Mouse (Mus musculus) limb, embryonic 10.5 days (tissue): ENCODE measurements around the gene Nptn. TPM values are rescaled to one million over a fixed set of nuclear protein-coding genes. Genes with fewer than 3 reads are reported as not detected.

Experiments
- DNase-seq: peaks from one replicate; pipeline ENCODE4 v3.0.0-alpha.2; 2017; ENCODE audit warnings: low spot score
- H3K27ac ChIP-seq: fragments of 300-500 bp; sonication (generic); 2 replicates; pipeline ENCODE4 v1.5.1; 2016; ENCODE audit warnings: mild to moderate bottlenecking
- H3K27me3 ChIP-seq: fragments of 300-500 bp; sonication (generic); 2 replicates; pipeline ENCODE4 v1.6.1; 2016; ENCODE audit warnings: low read depth, mild to moderate bottlenecking; ENCODE audit not compliant: poor library complexity, severe bottlenecking
- H3K36me3 ChIP-seq: fragments of 300-500 bp; sonication (generic); 2 replicates; pipeline ENCODE4 v1.6.1; 2016; ENCODE audit warnings: mild to moderate bottlenecking, moderate library complexity
- H3K4me1 ChIP-seq: fragments of 300-500 bp; sonication (generic); 2 replicates; pipeline ENCODE4 v1.6.1; 2016
- H3K4me3 ChIP-seq: fragments of 300-500 bp; sonication (generic); 2 replicates; pipeline ENCODE4 v1.5.1; 2016; ENCODE audit warnings: mild to moderate bottlenecking, moderate library complexity
- H3K9me3 ChIP-seq: fragments of 300-500 bp; sonication (generic); replicated peaks from 2 replicates; pipeline ENCODE4 v1.6.1; 2016; ENCODE audit warnings: mild to moderate bottlenecking
- WGBS: fragments of 180-500 bp; shearing (Covaris S2); methylation state at CpG from one replicate; pipeline ENCODE4 v1.1.7; 2016; 5-methylcytosine and 5-hydroxymethylcytosine counted together
- polyA plus RNA-seq: library from polyadenylated mRNA; unstranded; fragments of >200 nt; fragmentation: Nextera tagmentation; extraction: Ambion mirVana; gene quantifications from 2 replicates; pipeline ENCODE4 v1.2.1, GENCODE M21; 2016

Nptn gene
- polyA plus RNA-seq, 1 experiment from 2014 or later, result 50.5 TPM

DNA sequence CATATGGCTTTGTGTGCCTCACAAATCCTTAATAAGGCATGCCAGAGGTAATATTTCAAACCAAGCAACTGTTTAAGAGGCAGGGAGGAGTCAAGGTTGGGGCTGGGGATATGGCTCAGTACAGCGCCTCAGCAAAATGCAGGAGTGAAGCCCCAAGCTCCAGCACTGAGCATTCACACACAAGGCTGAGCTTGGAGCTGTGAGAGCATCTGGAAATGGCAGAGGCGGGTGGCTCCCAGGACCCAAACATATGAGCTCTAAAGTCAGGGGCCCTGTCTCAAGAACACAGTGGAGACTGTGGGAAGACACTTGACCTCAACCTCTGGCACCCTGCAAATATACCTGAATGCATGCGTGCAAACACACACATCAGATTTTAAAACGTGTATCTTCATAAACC lies 106.0 kb downstream of the Nptn start:
- no peaks in the 10 kb centered on the region for H3K9me3 ChIP-seq
- H3K36me3 ChIP-seq, result no peaks in the 10 kb centered on the region
- DNase-seq, result no peak
- H3K4me1 ChIP-seq, result peaks cover 17% of the 10 kb centered on the region
- no peaks in the 10 kb centered on the region for H3K27me3 ChIP-seq
- peak overlapping the region; percentile 50; the same call in 1 of the 2 replicates for H3K27ac ChIP-seq
- H3K4me3 ChIP-seq, result no peak overlapping the region
- 79% methylated on average over 4 of the region's 4 CpGs for WGBS

DNA sequence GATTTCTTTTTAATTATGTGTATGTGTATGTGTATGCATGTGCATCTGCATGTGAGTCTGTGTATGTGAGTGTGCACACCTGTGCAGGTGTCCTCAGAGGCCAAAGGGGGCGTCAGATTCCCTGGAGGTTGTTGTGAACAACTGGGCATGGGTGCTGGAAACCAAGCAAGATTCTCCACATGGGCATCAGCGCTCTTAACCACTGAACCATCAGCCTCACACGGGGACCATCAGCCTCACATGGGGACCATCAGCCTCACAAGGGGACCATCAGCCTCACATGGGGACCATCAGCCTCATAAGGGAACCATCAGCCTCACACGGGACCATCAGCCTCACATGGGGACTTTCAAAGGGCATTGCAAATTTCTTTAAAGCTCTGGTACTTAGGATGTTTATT lies 108.7 kb downstream of the Nptn start:
- DNase-seq, result no peak
- Histone ChIP-seq H3K9me3 (no peaks in the 10 kb centered on the region), H3K4me1 (peaks cover 17% of the 10 kb centered on the region), H3K36me3 (no peaks in the 10 kb centered on the region), H3K4me3 (no peak overlapping the region), H3K27ac (no peak overlapping the region), H3K27me3 (no peaks in the 10 kb centered on the region)
- 84% methylated on average over 4 of the region's 4 CpGs for WGBS

- H3K36me3 ChIP-seq, result no peaks in the 10 kb centered on the region
- no peak for DNase-seq
- peaks cover 17% of the 10 kb centered on the region for H3K4me1 ChIP-seq
- no peak overlapping the region for H3K27ac ChIP-seq
- 68% methylated on average over 7 of the region's 7 CpGs for WGBS
- H3K27me3 ChIP-seq, result no peaks in the 10 kb centered on the region
- no peaks in the 10 kb centered on the region for H3K9me3 ChIP-seq
- H3K4me3 ChIP-seq, result no peak overlapping the region
Observed at GRCm38 (mm10) chr9:58691471-58691870, 109.4 kb downstream of the Nptn start.

DNA sequence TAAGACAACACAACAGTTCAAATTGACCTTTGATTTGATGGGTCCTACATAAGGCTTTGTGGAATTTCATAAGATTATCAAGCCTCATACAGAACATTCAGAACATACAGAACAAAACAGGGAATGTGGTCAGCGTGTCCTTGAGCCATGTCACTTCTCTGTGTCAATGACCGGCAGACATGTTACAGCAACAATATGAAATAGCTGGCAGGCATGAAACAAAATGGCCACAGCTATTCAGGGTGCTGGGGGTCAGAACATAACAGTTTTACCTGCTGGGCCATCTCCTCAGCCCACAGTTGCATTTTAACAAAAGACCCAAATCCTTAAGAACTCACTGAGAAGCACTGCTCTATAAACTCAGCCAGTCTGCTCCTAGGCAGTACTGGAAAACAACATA lies 116.4 kb downstream of the Nptn start:
- 97% methylated on average over 2 of the region's 2 CpGs for WGBS
- H3K36me3 ChIP-seq, result no peaks in the 10 kb centered on the region
- H3K4me1 ChIP-seq, result no peaks in the 10 kb centered on the region
- H3K9me3 ChIP-seq, result no peaks in the 10 kb centered on the region
- no peak for DNase-seq
- no peaks in the 10 kb centered on the region for H3K27me3 ChIP-seq
- H3K4me3 ChIP-seq, result no peak overlapping the region
- H3K27ac ChIP-seq, result no peak overlapping the region

DNA sequence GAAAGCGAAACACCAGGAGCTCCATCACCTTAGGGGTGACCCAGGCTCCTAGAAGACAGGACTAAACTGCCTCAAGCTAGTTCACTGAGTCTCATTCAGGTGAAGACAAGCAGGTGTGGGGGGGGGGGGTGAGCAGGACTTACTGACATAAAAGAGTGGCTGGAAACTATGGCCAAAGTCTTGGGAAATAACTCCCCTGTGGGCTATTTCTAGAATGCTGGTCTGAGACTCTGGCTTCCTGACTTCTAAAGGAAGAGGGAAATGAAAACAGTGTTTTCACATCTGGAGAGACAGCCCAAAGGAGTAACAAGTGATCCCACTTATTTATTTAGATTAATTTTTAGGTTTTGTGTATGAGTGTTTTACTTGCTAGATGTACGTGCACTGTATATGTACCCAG lies 119.7 kb downstream of the Nptn start:
- H3K9me3 ChIP-seq, result no peaks in the 10 kb centered on the region
- no peak for DNase-seq
- no peaks in the 10 kb centered on the region for H3K36me3 ChIP-seq
- H3K27me3 ChIP-seq, result no peaks in the 10 kb centered on the region
- WGBS, result 94% methylated on average over 2 of the region's 2 CpGs
- H3K4me3 ChIP-seq, result no peak overlapping the region
- no peak overlapping the region for H3K27ac ChIP-seq
- H3K4me1 ChIP-seq, result peaks cover 3% of the 10 kb centered on the region; the same call in 1 of the 2 replicates

DNA sequence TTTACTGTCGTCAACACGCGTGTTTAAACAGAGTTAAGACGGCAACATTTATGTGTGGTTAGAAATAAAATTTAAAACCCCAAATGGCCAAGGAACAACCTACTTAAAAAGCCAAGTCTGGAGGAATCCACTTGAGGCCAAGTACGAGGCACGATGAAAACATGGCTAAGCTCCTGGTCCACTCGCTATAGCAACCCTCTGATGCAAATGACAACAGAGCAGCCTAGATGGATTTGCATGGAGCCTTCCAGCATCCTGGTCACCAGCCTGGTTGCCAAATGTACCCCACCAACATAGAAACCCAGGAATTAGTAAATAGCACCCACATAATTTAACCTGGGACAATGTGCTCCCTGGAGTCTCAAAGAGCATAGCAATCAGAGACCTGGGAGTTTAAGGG lies 121.7 kb downstream of the Nptn start:
- no peak overlapping the region for H3K4me3 ChIP-seq
- H3K4me1 ChIP-seq, result peaks cover 7% of the 10 kb centered on the region; the same call in 1 of the 2 replicates
- no peaks in the 10 kb centered on the region for H3K27me3 ChIP-seq
- 92% methylated on average over 7 of the region's 7 CpGs for WGBS
- DNase-seq, result no peak
- no peaks in the 10 kb centered on the region for H3K36me3 ChIP-seq
- H3K9me3 ChIP-seq, result no peaks in the 10 kb centered on the region
- no peak overlapping the region for H3K27ac ChIP-seq

DNA sequence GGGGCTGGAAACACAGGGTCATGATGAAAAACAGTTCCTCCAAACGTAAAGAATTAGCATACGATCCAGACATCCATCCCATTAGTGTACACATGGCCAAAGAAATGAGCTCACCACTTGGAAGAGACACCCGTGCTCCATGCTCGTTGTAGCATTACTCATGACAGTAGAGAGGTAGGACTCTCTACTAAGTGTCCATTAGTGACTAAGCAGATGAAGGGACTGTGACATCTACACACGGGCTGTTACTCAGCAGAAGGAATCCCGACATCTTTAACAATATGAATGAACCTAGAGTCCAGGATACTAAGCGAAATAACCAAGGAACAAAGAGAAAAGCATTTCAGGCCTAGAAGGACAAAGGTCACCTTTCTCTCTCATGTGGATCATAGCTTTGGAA lies 124.0 kb downstream of the Nptn start:
- Histone ChIP-seq H3K36me3 (no peaks in the 10 kb centered on the region), H3K9me3 (no peaks in the 10 kb centered on the region), H3K4me1 (peaks cover 7% of the 10 kb centered on the region; the same call in 1 of the 2 replicates), H3K27me3 (no peaks in the 10 kb centered on the region), H3K27ac (no peak overlapping the region), H3K4me3 (no peak overlapping the region)
- DNase-seq, result no peak
- 87% methylated on average over 7 of the region's 7 CpGs for WGBS

Other genes starting within 250 kb of the Nptn start
- gene Tbc1d21, start 211.8 kb upstream of the Nptn start, polyA plus RNA-seq, result not detected in 2 replicates
- 1.2 and 1.3 TPM in 2 replicates for gene Insyn1, start 93.6 kb upstream of the Nptn start, polyA plus RNA-seq
- gene Cd276, start 26.8 kb upstream of the Nptn start, polyA plus RNA-seq, result 57.0 and 64.8 TPM in 2 replicates
- gene Rec114, start 161.7 kb downstream of the Nptn start, polyA plus RNA-seq, result 1.4 and 1.7 TPM in 2 replicates
- gene Hcn4, start 241.2 kb downstream of the Nptn start, polyA plus RNA-seq, result 0.19 and 0.33 TPM in 2 replicates